Mouse (Mus musculus): ENCODE results near the gene Pank3.
A peak's percentile ranks its signal among the peaks of the same experiment; 100 is the strongest.

GRCm38 (mm10) chr11:35756411-35757303 lies 12.6 kb upstream of the Pank3 start:
- TF ChIP-seq CTCF (IDR thresholded peaks at IDR 0.05) = no peak
- TF ChIP-seq EP300 (IDR thresholded peaks at IDR 0.05) = peak; percentile 48
